Mouse (Mus musculus): ENCODE data around the gene Deaf1. TPM values are rescaled to one million over a fixed set of nuclear protein-coding genes. Genes with fewer than 3 reads are reported as not detected.

Gene Deaf1
- total and polyA plus RNA-seq, 3 experiments, result 9.8 to 13.5 (median 10.8) TPM

DNA sequence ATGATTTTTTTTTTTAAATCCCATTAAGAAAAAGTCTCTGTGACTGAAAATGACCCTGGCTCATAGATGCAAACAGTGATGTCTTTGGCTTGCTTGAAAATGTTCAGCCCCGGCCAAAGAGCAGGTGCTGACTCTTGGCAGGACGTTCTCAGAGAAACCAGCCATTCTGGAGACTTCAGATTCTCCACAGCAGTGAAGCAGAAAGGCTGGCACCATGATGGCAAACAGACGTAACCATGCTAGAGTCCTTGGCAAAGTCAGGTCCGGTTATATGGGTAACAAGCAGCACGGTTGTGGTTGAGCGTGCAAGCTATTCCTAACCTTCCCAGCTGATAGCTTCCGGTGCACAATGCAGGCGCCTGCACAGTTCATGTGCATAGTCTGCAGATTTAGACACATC lies 28.3 kb downstream of the Deaf1 start:
- intact Hi-C loops (cut with DNase I), result no loop called here
- Histone ChIP-seq H3K4me3 (no peak overlapping the region), H3K9ac (ENCODE audit: low read depth, low read length) (no peak overlapping the region), H3K79me2 (replicated peaks; ENCODE audit: control insufficient read depth, insufficient read depth, low read length) (no peaks in the 10 kb centered on the region), H3K27ac (no peak overlapping the region), H3K4me1 (ENCODE audit: control insufficient read depth, insufficient read depth, low read length) (peaks cover 2% of the 10 kb centered on the region), H3K27me3 (ENCODE audit: control insufficient read depth, insufficient read depth, low read length) (peaks cover 4% of the 10 kb centered on the region; the same call in 1 of the 2 replicates), H3K36me3 (ENCODE audit: control insufficient read depth, insufficient read depth, low read length) (no peaks in the 10 kb centered on the region)
- WGBS, result 95% methylated on average over 8 of the region's 8 CpGs
- TF ChIP-seq EP300 (IDR thresholded peaks at IDR 0.05; ENCODE audit: insufficient read depth, low read depth, low read length), result no peak
- TF ChIP-seq POLR2A (IDR thresholded peaks at IDR 0.05; ENCODE audit: insufficient read depth, low read depth, low read length), result no peak
- no peak for TF ChIP-seq CTCF (IDR thresholded peaks at IDR 0.05)
- no peak for DNase-seq

DNA sequence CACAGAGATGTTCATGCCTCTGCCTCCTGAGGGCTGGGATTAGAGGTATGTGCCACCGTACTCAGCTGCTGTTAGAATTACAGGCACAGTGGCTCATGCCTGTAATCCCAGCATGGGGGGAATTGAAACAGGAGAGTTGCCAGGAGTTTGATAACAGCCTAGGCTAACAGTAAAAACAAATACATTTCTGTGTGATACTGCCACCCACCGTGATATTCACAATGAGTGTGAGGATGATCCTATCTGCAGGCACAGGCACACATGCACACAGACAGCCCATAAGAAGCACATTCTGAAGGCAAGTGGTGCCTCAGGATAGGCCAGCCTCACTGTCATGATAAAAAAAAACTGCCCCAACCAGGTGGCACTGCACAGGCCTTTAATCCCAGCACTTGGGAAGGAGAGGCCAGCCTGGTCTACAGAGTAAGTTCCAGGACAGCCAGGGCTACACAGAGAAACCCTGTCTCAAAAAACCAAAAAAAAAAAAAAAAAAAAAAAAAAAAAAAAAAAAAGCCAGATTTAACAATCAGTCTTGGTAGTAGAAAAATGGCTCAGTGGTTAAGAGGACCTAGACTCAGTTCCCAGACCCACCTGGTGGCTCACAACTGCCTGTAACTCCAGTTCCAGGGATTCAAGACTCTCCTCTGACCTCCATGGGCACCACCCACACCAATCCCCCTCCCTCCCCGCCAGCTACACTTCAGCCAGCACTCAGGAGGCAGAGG lies 29.4 kb downstream of the Deaf1 start:
- intact Hi-C loops (cut with DNase I), result no loop called here

DNA sequence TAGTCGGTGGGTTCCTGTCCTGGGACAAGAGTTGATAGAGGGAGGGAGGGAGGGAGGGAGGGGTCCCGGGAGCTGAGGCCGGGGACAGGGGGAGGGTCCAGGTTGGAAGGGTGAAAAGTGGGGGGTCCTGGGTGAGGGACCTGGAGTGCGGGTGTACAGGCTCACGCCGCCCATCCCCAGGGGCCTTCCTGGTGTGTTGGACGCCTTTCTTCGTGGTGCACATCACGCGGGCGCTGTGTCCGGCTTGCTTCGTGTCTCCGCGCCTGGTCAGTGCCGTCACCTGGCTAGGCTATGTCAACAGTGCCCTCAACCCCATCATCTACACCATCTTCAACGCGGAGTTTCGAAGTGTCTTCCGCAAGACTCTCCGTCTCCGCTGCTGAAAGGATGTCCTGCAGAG lies 33.0 kb downstream of the Deaf1 start:
- Histone ChIP-seq H3K36me3 (ENCODE audit: control insufficient read depth, insufficient read depth, low read length) (no peaks in the 10 kb centered on the region), H3K27me3 (ENCODE audit: control insufficient read depth, insufficient read depth, low read length) (peaks cover 16% of the 10 kb centered on the region), H3K27ac (no peak overlapping the region), H3K4me3 (no peak overlapping the region), H3K9ac (ENCODE audit: low read depth, low read length) (no peak overlapping the region), H3K4me1 (ENCODE audit: control insufficient read depth, insufficient read depth, low read length) (peaks cover 4% of the 10 kb centered on the region), H3K79me2 (replicated peaks; ENCODE audit: control insufficient read depth, insufficient read depth, low read length) (no peaks in the 10 kb centered on the region)
- intact Hi-C loops (cut with DNase I), result no loop called here
- 10% methylated on average over 22 of the region's 22 CpGs for WGBS
- DNase-seq, result no peak
- TF ChIP-seq EP300 (IDR thresholded peaks at IDR 0.05; ENCODE audit: insufficient read depth, low read depth, low read length) (no peak), CTCF (IDR thresholded peaks at IDR 0.05) (no peak), POLR2A (IDR thresholded peaks at IDR 0.05; ENCODE audit: insufficient read depth, low read depth, low read length) (no peak)

More for the DNA sequence above, 29.4 kb downstream of the Deaf1 start:
- no peak for DNase-seq
- Histone ChIP-seq H3K27ac (no peak overlapping the region), H3K9ac (ENCODE audit: low read depth, low read length) (no peak overlapping the region), H3K4me1 (ENCODE audit: control insufficient read depth, insufficient read depth, low read length) (peaks cover 4% of the 10 kb centered on the region), H3K27me3 (ENCODE audit: control insufficient read depth, insufficient read depth, low read length) (peaks cover 11% of the 10 kb centered on the region), H3K79me2 (replicated peaks; ENCODE audit: control insufficient read depth, insufficient read depth, low read length) (no peaks in the 10 kb centered on the region), H3K4me3 (no peak overlapping the region), H3K36me3 (ENCODE audit: control insufficient read depth, insufficient read depth, low read length) (no peaks in the 10 kb centered on the region)
- TF ChIP-seq EP300 (IDR thresholded peaks at IDR 0.05; ENCODE audit: insufficient read depth, low read depth, low read length) (no peak), POLR2A (IDR thresholded peaks at IDR 0.05; ENCODE audit: insufficient read depth, low read depth, low read length) (no peak), CTCF (IDR thresholded peaks at IDR 0.05) (no peak)
- WGBS, result 79% methylated on average over 3 of the region's 3 CpGs

DNA sequence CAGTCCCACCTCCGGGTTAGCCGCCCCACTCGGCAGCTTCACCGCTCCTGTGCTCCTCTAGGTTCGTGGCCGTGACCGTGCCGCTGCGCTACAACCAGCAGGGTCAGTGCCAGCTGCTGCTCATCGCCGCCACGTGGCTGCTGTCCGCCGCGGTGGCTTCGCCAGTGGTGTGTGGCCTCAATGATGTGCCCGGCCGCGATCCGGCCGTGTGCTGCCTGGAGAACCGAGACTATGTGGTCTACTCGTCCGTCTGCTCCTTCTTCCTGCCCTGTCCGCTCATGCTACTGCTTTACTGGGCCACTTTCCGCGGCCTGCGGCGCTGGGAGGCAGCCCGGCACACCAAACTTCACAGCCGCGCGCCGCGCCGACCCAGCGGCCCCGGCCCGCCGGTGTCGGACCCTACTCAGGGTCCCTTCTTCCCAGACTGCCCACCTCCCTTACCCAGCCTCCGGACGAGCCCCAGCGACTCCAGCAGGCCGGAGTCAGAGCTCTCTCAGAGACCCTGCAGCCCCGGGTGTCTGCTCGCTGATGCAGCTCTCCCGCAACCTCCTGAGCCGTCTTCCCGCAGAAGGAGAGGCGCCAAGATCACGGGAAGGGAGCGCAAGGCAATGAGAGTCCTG lies 33.5 kb downstream of the Deaf1 start:
- Histone ChIP-seq H3K9ac (ENCODE audit: low read depth, low read length) (peak overlapping the region; percentile 7), H3K27me3 (ENCODE audit: control insufficient read depth, insufficient read depth, low read length) (peaks cover 16% of the 10 kb centered on the region), H3K36me3 (ENCODE audit: control insufficient read depth, insufficient read depth, low read length) (no peaks in the 10 kb centered on the region), H3K79me2 (replicated peaks; ENCODE audit: control insufficient read depth, insufficient read depth, low read length) (no peaks in the 10 kb centered on the region), H3K4me1 (ENCODE audit: control insufficient read depth, insufficient read depth, low read length) (peaks cover 4% of the 10 kb centered on the region), H3K27ac (no peak overlapping the region), H3K4me3 (no peak overlapping the region; the same call in 1 of the 2 replicates)
- WGBS, result 1% methylated on average over 53 of the region's 53 CpGs
- intact Hi-C loops (cut with DNase I), result no loop called here
- DNase-seq, result peak; percentile 36 to 46
- TF ChIP-seq CTCF (IDR thresholded peaks at IDR 0.05) (0 out of 2 replicates have a peak, but pooled peaks have one; percentile 19), POLR2A (IDR thresholded peaks at IDR 0.05; ENCODE audit: insufficient read depth, low read depth, low read length) (no peak), EP300 (IDR thresholded peaks at IDR 0.05; ENCODE audit: insufficient read depth, low read depth, low read length) (no peak)

DNA sequence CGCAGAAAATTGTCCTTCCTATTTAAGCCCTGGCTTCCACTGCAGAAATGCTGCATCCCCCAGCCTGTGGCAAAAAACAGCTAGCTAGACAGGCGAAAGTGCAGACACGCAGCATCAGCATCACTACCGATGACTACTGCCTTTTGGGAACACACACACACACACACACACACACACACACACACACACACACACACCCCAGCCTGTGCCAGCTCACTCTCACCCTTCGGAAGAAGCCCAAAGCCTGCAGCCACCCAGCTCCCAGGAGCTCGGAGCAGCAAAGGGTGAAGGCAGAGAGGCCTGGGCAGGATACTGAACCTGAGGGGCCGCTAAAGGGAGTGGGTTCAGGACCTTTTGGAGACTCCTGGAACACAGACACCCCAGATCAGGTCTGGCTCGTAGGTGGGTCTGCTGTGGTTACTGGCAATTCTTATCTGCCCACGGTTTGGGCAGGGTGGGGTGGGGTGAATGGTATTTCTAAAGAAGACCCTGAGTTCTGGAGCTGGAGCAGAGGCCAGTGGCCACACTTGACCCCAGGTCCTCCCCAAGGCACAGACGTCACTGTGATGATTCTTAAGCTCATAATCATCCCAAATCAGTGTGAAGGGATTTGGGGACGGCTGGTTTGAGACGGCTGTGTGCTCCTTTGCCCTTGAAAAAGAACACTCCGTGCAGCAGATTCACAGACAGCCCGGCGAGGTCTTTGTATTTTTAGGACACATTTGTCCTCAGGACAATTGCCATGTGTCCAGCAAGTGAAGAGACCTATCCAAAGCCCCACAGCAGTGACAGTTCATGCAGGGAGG lies 34.7 kb downstream of the Deaf1 start:
- Histone ChIP-seq H3K79me2 (replicated peaks; ENCODE audit: control insufficient read depth, insufficient read depth, low read length) (no peaks in the 10 kb centered on the region), H3K4me1 (ENCODE audit: control insufficient read depth, insufficient read depth, low read length) (peaks cover 4% of the 10 kb centered on the region), H3K36me3 (ENCODE audit: control insufficient read depth, insufficient read depth, low read length) (no peaks in the 10 kb centered on the region), H3K27me3 (ENCODE audit: control insufficient read depth, insufficient read depth, low read length) (peaks cover 16% of the 10 kb centered on the region), H3K9ac (ENCODE audit: low read depth, low read length) (no peak overlapping the region), H3K27ac (no peak overlapping the region), H3K4me3 (no peak overlapping the region)
- 56% methylated on average over 15 of the region's 15 CpGs for WGBS
- no peak for DNase-seq
- intact Hi-C loops (cut with DNase I), result no loop called here
- TF ChIP-seq CTCF (IDR thresholded peaks at IDR 0.05), result no peak
- no peak for TF ChIP-seq EP300 (IDR thresholded peaks at IDR 0.05; ENCODE audit: insufficient read depth, low read depth, low read length)
- no peak for TF ChIP-seq POLR2A (IDR thresholded peaks at IDR 0.05; ENCODE audit: insufficient read depth, low read depth, low read length)

Measured in heart, adult 2 months (tissue).